Mouse (Mus musculus) right cerebral cortex, postnatal 25 days (tissue): ENCODE results near the gene Unc5cl.
"Not testable (repeated sequence)": the region's sequence is repeated elsewhere in the genome, so short reads cannot be mapped to it uniquely, and the experiment has no call there.

Source experiments
- DNase-seq: peaks from one replicate; pipeline ENCODE4 v3.0.0; 2022

Gene Unc5cl

GRCm38 (mm10) chr17:48467395-48468231, 12.9 kb downstream of the Unc5cl start:
- peak; percentile 85 for DNase-seq

GRCm38 (mm10) chr17:48474282-48474681, 19.6 kb downstream of the Unc5cl start:
- not testable (repeated sequence) for DNase-seq

- DNase-seq = no peak
Measured at GRCm38 (mm10) chr17:48475444-48475843, 20.7 kb downstream of the Unc5cl start.

GRCm38 (mm10) chr17:48479952-48480351, 25.3 kb downstream of the Unc5cl start:
- no peak for DNase-seq

- no peak for DNase-seq
Measured at GRCm38 (mm10) chr17:48483764-48484163, 29.1 kb downstream of the Unc5cl start.

- DNase-seq = no peak
Measured at GRCm38 (mm10) chr17:48484191-48484590, 29.5 kb downstream of the Unc5cl start.

- DNase-seq = no peak
Measured at GRCm38 (mm10) chr17:48489466-48489865, 34.8 kb downstream of the Unc5cl start.

GRCm38 (mm10) chr17:48492621-48493020, 37.9 kb downstream of the Unc5cl start:
- DNase-seq = no peak

- no peak for DNase-seq
Measured at GRCm38 (mm10) chr17:48493582-48493981, 38.9 kb downstream of the Unc5cl start.

GRCm38 (mm10) chr17:48493986-48494385, 39.3 kb downstream of the Unc5cl start:
- no peak for DNase-seq

- DNase-seq = no peak
Measured at GRCm38 (mm10) chr17:48497986-48498385, 43.3 kb downstream of the Unc5cl start.

- DNase-seq = no peak
Measured at GRCm38 (mm10) chr17:48500846-48501445, 46.2 kb downstream of the Unc5cl start.

- no peak for DNase-seq
Measured at GRCm38 (mm10) chr17:48505006-48505405, 50.3 kb downstream of the Unc5cl start.

- DNase-seq = no peak
Measured at GRCm38 (mm10) chr17:48506986-48507385, 52.3 kb downstream of the Unc5cl start.

GRCm38 (mm10) chr17:48509596-48509995, 54.9 kb downstream of the Unc5cl start:
- no peak for DNase-seq

GRCm38 (mm10) chr17:48512614-48513281, 58.0 kb downstream of the Unc5cl start:
- DNase-seq = no peak

GRCm38 (mm10) chr17:48514613-48515012, 59.9 kb downstream of the Unc5cl start:
- DNase-seq = no peak

- no peak for DNase-seq
Measured at GRCm38 (mm10) chr17:48519046-48519445, 64.3 kb downstream of the Unc5cl start.

- no peak for DNase-seq
Measured at GRCm38 (mm10) chr17:48520352-48520751, 65.7 kb downstream of the Unc5cl start.

GRCm38 (mm10) chr17:48523056-48523455, 68.4 kb downstream of the Unc5cl start:
- no peak for DNase-seq

GRCm38 (mm10) chr17:48533844-48534705, 79.4 kb downstream of the Unc5cl start:
- DNase-seq = no peak

GRCm38 (mm10) chr17:48538328-48538727, 83.6 kb downstream of the Unc5cl start:
- DNase-seq = no peak

GRCm38 (mm10) chr17:48539326-48539725, 84.6 kb downstream of the Unc5cl start:
- DNase-seq = no peak
